Mouse (Mus musculus): ENCODE data around the gene Chst1. TPM values are rescaled to one million over a fixed set of nuclear protein-coding genes. Genes with fewer than 3 reads are reported as not detected.

Chst1 gene
- 48.0 and 49.6 TPM in 2 replicates for polyA plus RNA-seq (2015; fragmentation: Nextera tagmentation; extraction: Ambion mirVana)

GRCm38 (mm10) chr2:92599487-92600347, at the start of gene Chst1:
Chst1 (plus strand) TSS chr2:92599707.
- peak; percentile 70 for ATAC-seq (replicated peaks)
- Histone ChIP-seq H3K4me3 (peak within 1 kb of the TSS; percentile 58), H3K9ac (peak within 1 kb of the TSS; percentile 85), H3K4me1 (peaks cover 51% of the 10 kb centered on the region), H3K4me2 (peak within 1 kb of the TSS; percentile 62), H3K36me3 (replicated peaks) (no peaks in the 10 kb centered on the region), H3K9me3 (no peaks in the 10 kb centered on the region), H3K27me3 (replicated peaks) (no peaks in the 10 kb centered on the region), H3K27ac (peak within 1 kb of the TSS; percentile 81)
- WGBS: 0% methylated on average over 67 of the region's 82 CpGs

DNA sequence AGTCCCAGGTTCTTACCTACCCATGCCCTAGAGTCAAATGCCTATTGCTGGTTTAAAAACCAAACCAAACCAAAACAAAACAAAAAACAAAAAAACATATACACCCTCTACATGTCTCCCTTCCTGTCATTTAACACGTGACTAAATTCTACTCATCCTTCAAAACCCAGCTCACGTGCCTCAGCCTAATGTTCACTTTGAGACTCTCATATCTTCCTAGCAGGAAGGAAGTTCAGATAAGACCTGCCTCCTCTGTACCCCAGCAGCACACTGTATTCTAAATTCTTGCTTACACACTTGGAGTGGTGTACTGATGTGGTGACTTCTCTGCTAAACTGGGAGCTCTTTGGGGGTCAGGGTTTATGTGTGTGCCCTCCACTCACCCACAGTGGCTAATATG, 49.5 kb upstream of the Chst1 start:
- Histone ChIP-seq H3K4me3 (no peak overlapping the region), H3K36me3 (replicated peaks) (no peaks in the 10 kb centered on the region), H3K27ac (no peak overlapping the region), H3K27me3 (replicated peaks) (no peaks in the 10 kb centered on the region), H3K4me1 (peaks cover 2% of the 10 kb centered on the region), H3K9ac (no peak overlapping the region), H3K4me2 (no peak overlapping the region), H3K9me3 (no peaks in the 10 kb centered on the region)
- 76% methylated on average over 2 of the region's 2 CpGs for WGBS
- ATAC-seq (replicated peaks): no peak

DNA sequence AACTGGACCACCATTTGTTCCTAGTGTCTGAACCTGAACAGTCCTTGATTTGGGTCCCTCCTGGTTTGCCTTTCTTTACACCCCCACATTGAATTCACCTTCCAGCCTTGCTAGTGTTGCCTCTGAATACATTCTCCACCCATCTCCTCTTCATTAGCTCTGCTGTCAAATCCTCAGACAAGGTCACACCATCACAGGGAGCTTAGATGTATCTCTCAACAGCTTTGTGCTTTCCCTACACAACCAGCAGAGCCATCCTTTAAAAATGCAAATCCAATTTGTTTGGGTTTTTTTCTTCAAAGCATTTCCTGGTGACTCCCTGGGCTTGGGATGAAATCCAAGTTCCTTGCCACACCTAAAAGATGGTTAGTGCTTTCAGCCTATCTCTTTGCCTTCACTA, 45.0 kb upstream of the Chst1 start:
- no peaks in the 10 kb centered on the region for H3K36me3 ChIP-seq (replicated peaks)
- ATAC-seq (replicated peaks): no peak
- H3K4me1 ChIP-seq: no peaks in the 10 kb centered on the region
- H3K9ac ChIP-seq: no peak overlapping the region
- H3K27ac ChIP-seq: no peak overlapping the region
- no peak overlapping the region for H3K4me3 ChIP-seq
- H3K27me3 ChIP-seq (replicated peaks): no peaks in the 10 kb centered on the region
- no peaks in the 10 kb centered on the region for H3K9me3 ChIP-seq
- H3K4me2 ChIP-seq: no peak overlapping the region

- Histone ChIP-seq H3K27me3 (replicated peaks) (no peaks in the 10 kb centered on the region), H3K27ac (no peak overlapping the region), H3K9me3 (peaks cover 3% of the 10 kb centered on the region; the same call in 1 of the 2 replicates), H3K4me2 (no peak overlapping the region), H3K9ac (no peak overlapping the region), H3K4me3 (no peak overlapping the region), H3K4me1 (no peaks in the 10 kb centered on the region), H3K36me3 (replicated peaks) (no peaks in the 10 kb centered on the region)
- WGBS: 76% methylated on average over 4 of the region's 4 CpGs
- no peak for ATAC-seq (replicated peaks)
These were observed 36.6 kb upstream of the Chst1 start for GRCm38 (mm10) chr2:92562930-92563329.

- H3K9me3 ChIP-seq: no peaks in the 10 kb centered on the region
- ATAC-seq (replicated peaks): no peak
- no peak overlapping the region for H3K27ac ChIP-seq
- H3K4me1 ChIP-seq: no peaks in the 10 kb centered on the region
- no peaks in the 10 kb centered on the region for H3K36me3 ChIP-seq (replicated peaks)
- H3K4me3 ChIP-seq: no peak overlapping the region
- H3K4me2 ChIP-seq: no peak overlapping the region
- 86% methylated on average over 6 of the region's 6 CpGs for WGBS
- no peak overlapping the region for H3K9ac ChIP-seq
- H3K27me3 ChIP-seq (replicated peaks): no peaks in the 10 kb centered on the region
These were observed 28.9 kb upstream of the Chst1 start for GRCm38 (mm10) chr2:92570623-92571022.

GRCm38 (mm10) chr2:92577824-92578223, 21.7 kb upstream of the Chst1 start:
- ATAC-seq (replicated peaks): no peak
- no peaks in the 10 kb centered on the region for H3K9me3 ChIP-seq
- no peak overlapping the region for H3K4me3 ChIP-seq
- H3K27ac ChIP-seq: no peak overlapping the region
- no peak overlapping the region for H3K4me2 ChIP-seq
- WGBS: 74% methylated on average over 9 of the region's 9 CpGs
- H3K27me3 ChIP-seq (replicated peaks): no peaks in the 10 kb centered on the region
- no peaks in the 10 kb centered on the region for H3K4me1 ChIP-seq
- H3K36me3 ChIP-seq (replicated peaks): no peaks in the 10 kb centered on the region
- no peak overlapping the region for H3K9ac ChIP-seq

- 91% methylated on average over 7 of the region's 7 CpGs for WGBS
- no peak for ATAC-seq (replicated peaks)
- H3K27ac ChIP-seq: no peak overlapping the region
- H3K4me3 ChIP-seq: no peak overlapping the region
- no peaks in the 10 kb centered on the region for H3K27me3 ChIP-seq (replicated peaks)
- H3K36me3 ChIP-seq (replicated peaks): no peaks in the 10 kb centered on the region
- H3K9me3 ChIP-seq: no peaks in the 10 kb centered on the region
- H3K9ac ChIP-seq: no peak overlapping the region
- H3K4me2 ChIP-seq: no peak overlapping the region
- H3K4me1 ChIP-seq: no peaks in the 10 kb centered on the region
These were observed 18.2 kb upstream of the Chst1 start for GRCm38 (mm10) chr2:92581302-92581701.

GRCm38 (mm10) chr2:92582596-92582995, 16.9 kb upstream of the Chst1 start:
- no peaks in the 10 kb centered on the region for H3K9me3 ChIP-seq
- no peak for ATAC-seq (replicated peaks)

GRCm38 (mm10) chr2:92587806-92588205, 11.7 kb upstream of the Chst1 start:
- no peaks in the 10 kb centered on the region for H3K9me3 ChIP-seq

More at GRCm38 (mm10) chr2:92582596-92582995, 16.9 kb upstream of the Chst1 start:
- Histone ChIP-seq H3K4me2 (no peak overlapping the region), H3K4me1 (no peaks in the 10 kb centered on the region), H3K27me3 (replicated peaks) (no peaks in the 10 kb centered on the region), H3K9ac (no peak overlapping the region), H3K27ac (no peak overlapping the region), H3K4me3 (no peak overlapping the region), H3K36me3 (replicated peaks) (no peaks in the 10 kb centered on the region)
- WGBS: 87% methylated on average over 5 of the region's 5 CpGs

GRCm38 (mm10) chr2:92594929-92595730, 4.4 kb upstream of the Chst1 start:
- H3K4me3 ChIP-seq: no peak overlapping the region
- H3K4me1 ChIP-seq: peaks cover 8% of the 10 kb centered on the region
- no peak overlapping the region for H3K27ac ChIP-seq
- 64% methylated on average over 11 of the region's 11 CpGs for WGBS
- H3K9me3 ChIP-seq: no peaks in the 10 kb centered on the region
- no peak overlapping the region for H3K4me2 ChIP-seq
- no peak overlapping the region for H3K9ac ChIP-seq
- H3K36me3 ChIP-seq (replicated peaks): no peaks in the 10 kb centered on the region
- H3K27me3 ChIP-seq (replicated peaks): no peaks in the 10 kb centered on the region
- ATAC-seq (replicated peaks): no peak

More at GRCm38 (mm10) chr2:92587806-92588205, 11.7 kb upstream of the Chst1 start:
- Histone ChIP-seq H3K36me3 (replicated peaks) (no peaks in the 10 kb centered on the region), H3K27me3 (replicated peaks) (no peaks in the 10 kb centered on the region), H3K4me2 (no peak overlapping the region), H3K27ac (no peak overlapping the region), H3K9ac (no peak overlapping the region), H3K4me1 (no peaks in the 10 kb centered on the region), H3K4me3 (no peak overlapping the region)
- ATAC-seq (replicated peaks): no peak
- 87% methylated on average over 2 of the region's 2 CpGs for WGBS

DNA sequence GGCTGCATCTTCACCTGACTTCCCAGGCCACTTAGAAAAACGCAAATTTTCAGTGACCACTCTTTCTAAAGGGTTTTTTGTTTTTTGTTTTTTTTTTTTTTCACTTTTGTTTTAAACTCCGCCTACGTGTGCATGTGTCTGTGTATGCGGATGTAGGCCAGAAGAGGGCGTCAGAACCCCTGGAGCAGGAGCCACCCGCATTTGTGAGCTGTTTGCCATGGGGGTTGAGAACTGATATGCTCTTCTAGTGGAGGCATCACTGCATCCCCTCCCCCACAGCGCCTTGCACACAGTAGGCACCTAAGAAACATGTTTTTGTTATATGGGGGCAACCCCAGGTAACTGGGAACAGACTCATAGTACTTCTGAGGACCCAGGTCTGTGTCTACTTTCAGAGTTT, 2.2 kb upstream of the Chst1 start:
- H3K9me3 ChIP-seq: no peaks in the 10 kb centered on the region
- H3K36me3 ChIP-seq (replicated peaks): no peaks in the 10 kb centered on the region
- H3K4me2 ChIP-seq: no peak overlapping the region
- no peak overlapping the region for H3K9ac ChIP-seq
- 10% methylated on average over 7 of the region's 7 CpGs for WGBS
- H3K27ac ChIP-seq: no peak overlapping the region
- no peak for ATAC-seq (replicated peaks)
- H3K4me1 ChIP-seq: peaks cover 27% of the 10 kb centered on the region
- no peak overlapping the region for H3K4me3 ChIP-seq
- no peaks in the 10 kb centered on the region for H3K27me3 ChIP-seq (replicated peaks)

DNA sequence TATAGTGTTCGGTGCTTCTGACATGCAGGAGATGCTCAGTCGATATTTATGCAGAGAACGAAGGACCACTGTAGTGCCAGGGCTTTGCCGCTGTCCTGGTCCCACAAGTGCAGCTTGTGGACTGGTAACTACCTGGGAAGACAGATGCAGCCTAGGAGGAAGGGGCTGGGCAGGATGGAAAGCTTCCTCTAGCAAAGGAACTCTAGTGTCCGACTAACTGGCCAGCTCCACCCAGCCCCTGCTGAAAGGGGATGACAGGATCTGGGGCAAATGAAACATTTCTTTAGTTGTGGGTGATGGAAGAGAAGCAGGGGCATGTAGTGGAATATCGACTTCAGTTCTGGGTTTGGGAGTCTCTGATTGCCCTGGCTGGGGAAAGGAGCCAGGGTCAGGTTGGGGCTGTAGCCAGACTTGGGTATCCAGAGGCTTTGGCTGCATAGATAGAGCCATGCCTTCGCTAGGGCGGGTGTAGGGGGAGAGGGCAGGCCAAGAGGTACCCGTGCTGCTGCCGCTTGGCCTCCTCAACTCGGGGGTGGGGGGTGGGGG, 493 bp upstream of the Chst1 start:
- 25% methylated on average over 11 of the region's 11 CpGs for WGBS
- Histone ChIP-seq H3K4me2 (peak overlapping the region; percentile 62), H3K4me1 (peaks cover 44% of the 10 kb centered on the region), H3K27me3 (replicated peaks) (no peaks in the 10 kb centered on the region), H3K9ac (peak overlapping the region; percentile 85), H3K4me3 (peak overlapping the region; percentile 58), H3K36me3 (replicated peaks) (no peaks in the 10 kb centered on the region), H3K9me3 (no peaks in the 10 kb centered on the region), H3K27ac (peak overlapping the region; percentile 81)
- ATAC-seq (replicated peaks): peak; percentile 59
